ENCODE assay signal across 10 mouse cellular contexts in genomic region chr9:25570436-25570835, GRCm38 (mm10).
DNase-seq lines count a peak whose midpoint lies in the region; ATAC-seq and TF ChIP-seq lines count a peak whose summit lies in the region.
"Had no signal": no experiment of that assay in that cellular context is flagged by ENCODE, and none has a peak within 500 bp of the region (broad histone marks: within the 10 kb centered on the region; RNA-seq: fewer than 3 reads in every experiment).

No protein-coding gene starts in this region.

- peak; percentile 99 for ATAC-seq in megakaryocyte, adult 5-6 weeks (ENCODE audit: poor library complexity, severe bottlenecking)

- no peak for TF ChIP-seq CTCF in left cerebral cortex, adult 2 months (IDR thresholded peaks at IDR 0.05)

- H3K4me3 ChIP-seq in left cerebral cortex, adult 2 months, result no peak overlapping the region

- intact Hi-C loops in left cerebral cortex, adult 2 months (cut with DNase I), result no loop called here
- intact Hi-C loops in left cerebral cortex, postnatal 4 days (cut with DNase I), result no loop called here

- DNase-seq in adrenal gland, adult 8-10 months, result peak; percentile 33
- DNase-seq in adrenal gland, postnatal 14 days, result no peak
- no peak for DNase-seq in left cerebral cortex, adult 2 months (ENCODE audit: extremely low spot score in 1 of 2, low spot score in 2 of 2)
- no peak for DNase-seq in left cerebral cortex, postnatal 4 days
- peak; percentile 7 to 22 for DNase-seq in layer of hippocampus, postnatal 10 days (ENCODE audit: low spot score in 2 of 2)
- no peak for DNase-seq in cerebellum, adult 9-10 months
- no peak for DNase-seq in thymus, postnatal 36 days
- DNase-seq: gastrocnemius, postnatal 25 days; kidney, adult 8-10 months had no signal

- H3K27ac ChIP-seq in left cerebral cortex, adult 2 months, result peak overlapping the region; percentile 16; the same call in 1 of the 2 replicates

Comparison
In these comparisons a context has a peak if more than half of its experiments do, and no peak if none do; other contexts are left out.
1. DNase-seq: peak in adrenal gland, adult 8-10 months (single experiment) and layer of hippocampus, postnatal 10 days (2 of 2); none in adrenal gland, postnatal 14 days (single experiment), left cerebral cortex, adult 2 months (0 of 2), left cerebral cortex, postnatal 4 days (single experiment), cerebellum, adult 9-10 months (single experiment) and thymus, postnatal 36 days (0 of 2).